ENCODE assay signal across 9 mouse cellular contexts in genomic region chr11:113619420-113620080, GRCm38 (mm10). TPM values are rescaled to one million over a fixed set of nuclear protein-coding genes. Genes with fewer than 3 reads are reported as not detected.
DNase-seq lines count a peak whose midpoint lies in the region; ATAC-seq and TF ChIP-seq lines count a peak whose summit lies in the region.
"Had no signal": no experiment of that assay in that cellular context is flagged by ENCODE, and none has a peak within 500 bp of the region (broad histone marks: within the 10 kb centered on the region; RNA-seq: fewer than 3 reads in every experiment).

No protein-coding gene starts in this region.

- H3K4me1 ChIP-seq in heart, adult 2 months (ENCODE audit: control insufficient read depth, insufficient read depth, low read length): peaks cover 2% of the 10 kb centered on the region; the same call in 1 of the 2 replicates
- H3K4me1 ChIP-seq in testis, adult 2 months (ENCODE audit: control insufficient read depth, insufficient read depth, low read length): peaks cover 15% of the 10 kb centered on the region
- peaks cover 15% of the 10 kb centered on the region for H3K4me1 ChIP-seq in limb, embryonic 14.5 days (ENCODE audit: control insufficient read depth, insufficient read depth, low read length)
- peaks cover 24% of the 10 kb centered on the region; the same call in 1 of the 2 replicates for H3K4me1 ChIP-seq in stomach, embryonic 15.5 days

- H3K9me3 ChIP-seq in limb, embryonic 14.5 days (ENCODE audit: control insufficient read depth, low read length): no peaks in the 10 kb centered on the region
- no peaks in the 10 kb centered on the region for H3K9me3 ChIP-seq in stomach, embryonic 15.5 days

- ATAC-seq in limb, embryonic 14.5 days (ENCODE audit: low FRiP score, low read depth): no peak
- ATAC-seq in stomach, embryonic 15.5 days (ENCODE audit: insufficient read depth, low FRiP score, low read depth): no peak

- intact Hi-C loops in heart, adult 2 months (cut with DNase I): loop anchor here (5.0 kb wide), 1 partner anchor 322 kb away; no protein-coding TSS in a partner anchor

- TF ChIP-seq EP300 in heart, adult 2 months (IDR thresholded peaks at IDR 0.05; ENCODE audit: insufficient read depth, low read depth, low read length): no peak

- peak overlapping the region; percentile 74 for H3K4me2 ChIP-seq in limb, embryonic 14.5 days (replicated peaks; ENCODE audit: low read depth, low read length, severe bottlenecking)
- peak overlapping the region; percentile 82 for H3K4me2 ChIP-seq in stomach, embryonic 15.5 days

- H3K27me3 ChIP-seq in heart, adult 2 months (ENCODE audit: control insufficient read depth, insufficient read depth, low read length): peaks cover 6% of the 10 kb centered on the region; the same call in 1 of the 2 replicates
- H3K27me3 ChIP-seq in testis, adult 2 months (ENCODE audit: control insufficient read depth, insufficient read depth, low read length): no peaks in the 10 kb centered on the region; the same call in 1 of the 2 replicates
- peaks cover 33% of the 10 kb centered on the region for H3K27me3 ChIP-seq in limb, embryonic 14.5 days (ENCODE audit: control insufficient read depth, insufficient read depth, low read length)
- peaks cover 33% of the 10 kb centered on the region for H3K27me3 ChIP-seq in stomach, embryonic 15.5 days (replicated peaks)

- 5% methylated on average over 31 of the region's 31 CpGs for WGBS in heart, adult 2 months
- WGBS in limb, embryonic 14.5 days: 3% methylated on average over 31 of the region's 31 CpGs
- 2% methylated on average over 31 of the region's 31 CpGs for WGBS in stomach, embryonic 15.5 days

- no peaks in the 10 kb centered on the region for H3K79me2 ChIP-seq in heart, adult 2 months (replicated peaks; ENCODE audit: control insufficient read depth, insufficient read depth, low read length)

- no peak overlapping the region; the same call in 1 of the 2 replicates for H3K9ac ChIP-seq in heart, adult 2 months (ENCODE audit: low read depth, low read length)
- H3K9ac ChIP-seq in limb, embryonic 14.5 days (ENCODE audit: low read depth, low read length, severe bottlenecking): peak overlapping the region; percentile 22
- H3K9ac ChIP-seq in stomach, embryonic 15.5 days: 0 out of 2 replicates have a peak overlapping the region, but pooled peaks have one; percentile 19

- TF ChIP-seq CTCF in heart, adult 2 months (IDR thresholded peaks at IDR 0.05): no peak
- no peak for TF ChIP-seq CTCF in testis, adult 2 months (IDR thresholded peaks at IDR 0.05; ENCODE audit: control insufficient read depth, insufficient read depth, insufficient replicate concordance, low read depth, low read length)

- DNase-seq in heart, adult 2 months: no peak
- no peak for DNase-seq in heart, adult 8-10 months (ENCODE audit: low spot score)
- no peak for DNase-seq in testis, postnatal 14 days (ENCODE audit: low spot score)
- no peak for DNase-seq in limb, embryonic 14.5 days (ENCODE audit: low spot score)
- DNase-seq in adrenal gland, postnatal 25 days: no peak
- DNase-seq in embryo, embryonic 9.5 days (ENCODE audit: extremely low spot score): no peak

- H3K36me3 ChIP-seq in heart, adult 2 months (ENCODE audit: control insufficient read depth, insufficient read depth, low read length): no peaks in the 10 kb centered on the region
- no peaks in the 10 kb centered on the region for H3K36me3 ChIP-seq in testis, adult 2 months (ENCODE audit: control insufficient read depth, insufficient read depth, low read length)
- H3K36me3 ChIP-seq in limb, embryonic 14.5 days (ENCODE audit: control insufficient read depth, insufficient read depth, low read length): no peaks in the 10 kb centered on the region
- H3K36me3 ChIP-seq in stomach, embryonic 15.5 days: no peaks in the 10 kb centered on the region

- TF ChIP-seq POLR2A in heart, adult 2 months (IDR thresholded peaks at IDR 0.05; ENCODE audit: insufficient read depth, low read depth, low read length): no peak
- no peak for TF ChIP-seq POLR2A in testis, adult 2 months (IDR thresholded peaks at IDR 0.05; ENCODE audit: control insufficient read depth, low read depth, low read length)
- no peak for TF ChIP-seq POLR2A in limb, embryonic 14.5 days (IDR thresholded peaks at IDR 0.05; ENCODE audit: borderline replicate concordance, extremely low read depth, insufficient read depth, insufficient read length)

- peak overlapping the region; percentile 35 for H3K4me3 ChIP-seq in heart, adult 2 months
- H3K4me3 ChIP-seq in testis, adult 2 months (ENCODE audit: control insufficient read depth, low read depth, low read length): peak overlapping the region; percentile 60
- H3K4me3 ChIP-seq in limb, embryonic 14.5 days (replicated peaks; ENCODE audit: low read length): peak overlapping the region; percentile 46
- peak overlapping the region; percentile 44 for H3K4me3 ChIP-seq in stomach, embryonic 15.5 days (replicated peaks)

- no peak overlapping the region for H3K27ac ChIP-seq in heart, adult 2 months
- H3K27ac ChIP-seq in testis, adult 2 months (ENCODE audit: control insufficient read depth, insufficient read depth, low read depth, low read length): no peak overlapping the region
- H3K27ac ChIP-seq in limb, embryonic 14.5 days (replicated peaks; ENCODE audit: low read depth, low read length): no peak overlapping the region
- no peak overlapping the region for H3K27ac ChIP-seq in stomach, embryonic 15.5 days
- H3K27ac ChIP-seq: macrophage had no signal

RNA-seq across cellular contexts. Expression of gene Sstr2, which starts 0.4 kb away (rescaled TPM):
- not detected for total RNA-seq in heart, adult 2 months (2021)
- polyA plus RNA-seq in heart, adult 2 months (2012; rRNA removed): not detected in 2 replicates
- not detected for total RNA-seq in heart, adult 8-10 months (2022)
- polyA plus RNA-seq in testis, adult 2 months (2012; rRNA removed): 0.85 and 1.3 TPM in 2 replicates
- polyA plus RNA-seq in limb, embryonic 14.5 days (2012; rRNA removed): 1.1 and 1.6 TPM in 2 replicates
- 0.91 and 1.5 TPM in 2 replicates for polyA plus RNA-seq in limb, embryonic 14.5 days (2014; fragmentation: Nextera tagmentation; extraction: Ambion mirVana)
- polyA plus RNA-seq in stomach, embryonic 15.5 days (2015; fragmentation: Nextera tagmentation; extraction: Ambion mirVana): 1.7 and 1.9 TPM in 2 replicates
- total RNA-seq in adrenal gland, postnatal 25 days (2021): 0.85 and 2.6 TPM in 2 replicates
- polyA plus RNA-seq: macrophage had no signal

RNA-seq across cellular contexts. Expression of gene Cog1, which starts 29.4 kb away (rescaled TPM):
- total RNA-seq in heart, adult 2 months (2021): 10 to 100 TPM; 16.9 to 18.6 TPM
- polyA plus RNA-seq in heart, adult 2 months (2012; rRNA removed): 25.2 and 32.7 TPM in 2 replicates
- total RNA-seq in heart, adult 8-10 months (2022): 10 to 100 TPM; 21.0 to 26.0 (median 22.8) TPM
- polyA plus RNA-seq in testis, adult 2 months (2012; rRNA removed): 50.2 and 58.0 TPM in 2 replicates
- 38.8 and 42.6 TPM in 2 replicates for polyA plus RNA-seq in limb, embryonic 14.5 days (2012; rRNA removed)
- 26.7 and 30.9 TPM in 2 replicates for polyA plus RNA-seq in limb, embryonic 14.5 days (2014; fragmentation: Nextera tagmentation; extraction: Ambion mirVana)
- polyA plus RNA-seq in stomach, embryonic 15.5 days (2015; fragmentation: Nextera tagmentation; extraction: Ambion mirVana): 23.1 and 25.3 TPM in 2 replicates
- total RNA-seq in adrenal gland, postnatal 25 days (2021): 47.7 and 56.8 TPM in 2 replicates

RNA-seq across cellular contexts. Expression of gene Slc39a11, which starts 30.3 kb away (rescaled TPM):
- 1 to 10 TPM; 2.6 to 2.7 TPM for total RNA-seq in heart, adult 2 months (2021)
- polyA plus RNA-seq in heart, adult 2 months (2012; rRNA removed): 3.7 and 5.6 TPM in 2 replicates
- 1 to 10 TPM; 2.8 to 4.4 (median 4.0) TPM for total RNA-seq in heart, adult 8-10 months (2022)
- polyA plus RNA-seq in testis, adult 2 months (2012; rRNA removed): 8.1 and 8.9 TPM in 2 replicates
- 17.2 and 21.3 TPM in 2 replicates for polyA plus RNA-seq in limb, embryonic 14.5 days (2012; rRNA removed)
- 24.5 and 26.9 TPM in 2 replicates for polyA plus RNA-seq in limb, embryonic 14.5 days (2014; fragmentation: Nextera tagmentation; extraction: Ambion mirVana)
- polyA plus RNA-seq in stomach, embryonic 15.5 days (2015; fragmentation: Nextera tagmentation; extraction: Ambion mirVana): 37.1 and 46.6 TPM in 2 replicates
- total RNA-seq in adrenal gland, postnatal 25 days (2021): 19.8 and 26.3 TPM in 2 replicates
